Mouse (Mus musculus) testis, adult 2 months (tissue): ENCODE measurements around the gene Optn. TPM values are rescaled to one million over a fixed set of nuclear protein-coding genes. Genes with fewer than 3 reads are reported as not detected.
"Not testable (repeated sequence)": the region's sequence is repeated elsewhere in the genome, so short reads cannot be mapped to it uniquely, and the experiment has no call there.

Experiments
- H3K27ac ChIP-seq: fragments of 200-500 bp; 2 replicates; pipeline ENCODE4 v1.5.1; 2012; ENCODE audit warnings: low read depth, low read length; ENCODE audit not compliant: control insufficient read depth, insufficient read depth
- H3K27me3 ChIP-seq: fragments of 200-500 bp; 2 replicates; pipeline ENCODE4 v1.6.1; 2012; ENCODE audit warnings: mild to moderate bottlenecking, low read length, moderate library complexity; ENCODE audit not compliant: control insufficient read depth, insufficient read depth
- H3K36me3 ChIP-seq: fragments of 200-500 bp; 2 replicates; pipeline ENCODE4 v1.6.1; 2012; ENCODE audit warnings: mild to moderate bottlenecking, low read length; ENCODE audit not compliant: control insufficient read depth, insufficient read depth
- H3K4me1 ChIP-seq: fragments of 200-500 bp; 2 replicates; pipeline ENCODE4 v1.6.1; 2012; ENCODE audit warnings: low read length; ENCODE audit not compliant: control insufficient read depth, insufficient read depth
- H3K4me3 ChIP-seq: fragments of 200-500 bp; 2 replicates; pipeline ENCODE4 v1.5.1; 2012; ENCODE audit warnings: low read depth, mild to moderate bottlenecking, low read length, moderate library complexity, mixed read lengths; ENCODE audit not compliant: control insufficient read depth
- CTCF ChIP-seq: fragments of 200-500 bp; IDR thresholded peaks from 2 replicates; pipeline ENCODE4 v1.5.1; 2012; ENCODE audit warnings: low read depth, mild to moderate bottlenecking, inconsistent platforms, low read length, moderate library complexity; ENCODE audit not compliant: control insufficient read depth, insufficient read depth, insufficient replicate concordance
- POLR2A ChIP-seq: fragments of 200-500 bp; IDR thresholded peaks from 2 replicates; pipeline ENCODE4 v1.6.1; 2012; ENCODE audit warnings: low read depth, mild to moderate bottlenecking, inconsistent platforms, low read length, moderate library complexity; ENCODE audit not compliant: control insufficient read depth
- polyA plus RNA-seq: library from polyadenylated mRNA; depleted of rRNA; stranded (reverse); fragments of >200 nt; gene quantifications from 2 replicates; pipeline ENCODE4 v1.2.3, GENCODE M21; 2012

Optn gene
- polyA plus RNA-seq, 1 experiment: 38.2 TPM

DNA sequence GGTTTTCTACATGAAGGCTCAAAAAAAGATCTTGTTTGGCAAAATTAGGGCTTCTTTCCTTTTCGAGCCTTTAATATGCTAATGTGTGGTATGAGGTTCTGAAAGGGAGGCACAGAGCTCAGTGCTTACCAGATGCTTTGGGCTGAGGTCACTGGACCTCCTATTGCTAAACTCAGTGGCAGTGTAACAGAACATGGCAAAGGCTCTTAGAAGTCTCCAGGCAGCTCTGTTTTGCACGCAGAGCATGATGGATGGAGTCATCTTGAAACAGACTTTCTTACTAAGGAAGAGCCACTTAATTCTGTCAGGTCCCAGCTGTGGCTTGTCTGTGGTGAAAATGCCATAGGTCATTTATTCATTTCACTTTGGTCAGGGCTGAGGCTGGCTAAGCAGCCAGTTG, 11.6 kb upstream of the Optn start:
- H3K4me1 ChIP-seq: no peaks in the 10 kb centered on the region
- no peaks in the 10 kb centered on the region for H3K27me3 ChIP-seq
- TF ChIP-seq CTCF: no peak
- TF ChIP-seq POLR2A: no peak
- no peak overlapping the region for H3K27ac ChIP-seq
- H3K4me3 ChIP-seq: no peak overlapping the region
- H3K36me3 ChIP-seq: no peaks in the 10 kb centered on the region

GRCm38 (mm10) chr2:5073785-5074184, 9.9 kb upstream of the Optn start:
- Histone ChIP-seq H3K36me3 (no peaks in the 10 kb centered on the region), H3K4me3 (no peak overlapping the region), H3K27ac (no peak overlapping the region), H3K4me1 (no peaks in the 10 kb centered on the region), H3K27me3 (no peaks in the 10 kb centered on the region)
- TF ChIP-seq CTCF (no peak), POLR2A (no peak)

GRCm38 (mm10) chr2:5067951-5068350, 4.1 kb upstream of the Optn start:
- Histone ChIP-seq H3K36me3 (no peaks in the 10 kb centered on the region), H3K4me1 (peaks cover 4% of the 10 kb centered on the region), H3K27ac (no peak overlapping the region), H3K27me3 (no peaks in the 10 kb centered on the region), H3K4me3 (no peak overlapping the region)
- no peak for TF ChIP-seq CTCF
- TF ChIP-seq POLR2A: no peak

GRCm38 (mm10) chr2:5067254-5067653, 3.4 kb upstream of the Optn start:
- not testable (repeated sequence) for H3K4me3 ChIP-seq, H3K36me3 ChIP-seq, H3K27me3 ChIP-seq, H3K27ac ChIP-seq, H3K4me1 ChIP-seq

GRCm38 (mm10) chr2:5064247-5064646, 396 bp upstream of the Optn start:
- Histone ChIP-seq H3K36me3 (no peaks in the 10 kb centered on the region), H3K27me3 (no peaks in the 10 kb centered on the region), H3K4me1 (peaks cover 4% of the 10 kb centered on the region), H3K4me3 (peak overlapping the region; percentile 97), H3K27ac (no peak overlapping the region)
- TF ChIP-seq CTCF (no peak), POLR2A (no peak)

- Histone ChIP-seq H3K4me3 (peak overlapping the region; percentile 97), H3K4me1 (peaks cover 4% of the 10 kb centered on the region), H3K27me3 (no peaks in the 10 kb centered on the region), H3K36me3 (no peaks in the 10 kb centered on the region), H3K27ac (no peak overlapping the region)
- TF ChIP-seq CTCF: no peak
- no peak for TF ChIP-seq POLR2A
These were observed 1.2 kb downstream of the Optn start for GRCm38 (mm10) chr2:5062496-5063298.

DNA sequence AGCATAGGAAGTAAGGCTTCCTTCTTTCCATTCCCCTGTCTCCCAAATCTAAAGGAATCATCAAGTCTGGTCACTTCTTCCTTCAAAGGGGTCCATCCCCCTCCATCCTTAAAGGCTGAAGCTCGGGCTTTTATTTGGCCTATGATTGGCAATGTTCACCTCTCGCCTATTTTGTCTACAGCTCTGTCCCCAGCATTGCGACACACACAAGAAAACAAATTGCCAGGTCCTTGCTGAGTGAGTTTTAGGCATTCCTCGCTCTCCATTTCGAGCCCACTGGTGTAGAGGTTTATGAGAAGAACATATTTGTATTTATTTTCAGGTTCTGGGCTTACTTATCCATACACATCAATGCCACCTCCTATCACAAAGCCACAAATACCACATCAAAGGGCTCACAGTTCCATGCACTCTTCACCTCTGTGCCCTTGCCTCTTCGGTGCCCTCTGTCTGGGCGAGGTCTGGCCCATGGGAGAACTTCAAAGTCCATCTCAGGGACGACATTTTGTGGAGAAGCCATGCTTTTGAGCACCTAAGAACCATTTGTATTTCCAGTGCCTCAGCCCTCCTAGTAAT, 2.6 kb downstream of the Optn start:
- no peaks in the 10 kb centered on the region for H3K27me3 ChIP-seq
- H3K4me3 ChIP-seq: no peak overlapping the region
- TF ChIP-seq POLR2A (no peak), CTCF (no peak)
- peaks cover 4% of the 10 kb centered on the region for H3K4me1 ChIP-seq
- no peaks in the 10 kb centered on the region for H3K36me3 ChIP-seq
- H3K27ac ChIP-seq: no peak overlapping the region
